Mouse (Mus musculus): Measurements from ENCODE around the gene Ak2.

GRCm38 (mm10) chr4:129050901-129051417 lies 59.2 kb downstream of the Ak2 start:
- TF ChIP-seq HCFC1 (IDR thresholded peaks at IDR 0.05; ENCODE audit: borderline replicate concordance, insufficient read depth, low read length) (no peak), MAFK (IDR thresholded peaks at IDR 0.05; ENCODE audit: insufficient read depth, low read depth, low read length) (no peak)
